Mouse (Mus musculus) G1E (cell line): ENCODE measurements around the gene Klf17. TPM values are rescaled to one million over a fixed set of nuclear protein-coding genes. Genes with fewer than 3 reads are reported as not detected.
"Not testable (repeated sequence)": the region's sequence is repeated elsewhere in the genome, so short reads cannot be mapped to it uniquely, and the experiment has no call there.

Experiments
- ATAC-seq: 2 replicates; pipeline ENCODE4 v1.8.0; 2016; ENCODE audit warnings: mild to moderate bottlenecking; ENCODE audit not compliant: insufficient number of reproducible peaks, poor library complexity, low FRiP score, severe bottlenecking; ENCODE audit errors: extremely low read depth
- DNase-seq: peaks from one replicate; pipeline ENCODE4 v3.0.0; 2012; ENCODE audit warnings: low spot score
- H3K27me3 ChIP-seq: 2 replicates; pipeline ENCODE4 v1.6.1; 2012; ENCODE audit warnings: mild to moderate bottlenecking, low read length, inconsistent platforms; ENCODE audit not compliant: insufficient read depth
- H3K36me3 ChIP-seq: replicated peaks from 2 replicates; pipeline ENCODE3; 2012; ENCODE audit warnings: mild to moderate bottlenecking, inconsistent platforms
- H3K4me1 ChIP-seq: 2 replicates; pipeline ENCODE4 v1.6.1; 2012; ENCODE audit warnings: low read depth, low read length, inconsistent platforms, mixed read lengths; ENCODE audit not compliant: insufficient read depth
- H3K4me3 ChIP-seq: 2 replicates; pipeline ENCODE4 v1.5.1; 2012; ENCODE audit warnings: low read depth, mild to moderate bottlenecking, inconsistent platforms, low read length, moderate library complexity, mixed read lengths
- H3K9me3 ChIP-seq: replicated peaks from 2 replicates; pipeline ENCODE4 v1.6.1; 2012; ENCODE audit warnings: inconsistent platforms
- CTCF ChIP-seq: IDR thresholded peaks from 2 replicates; pipeline ENCODE4 v1.5.1; 2012; ENCODE audit warnings: low read depth, low read length, inconsistent platforms, mixed read lengths
- GATA1 ChIP-seq: IDR thresholded peaks from 2 replicates; pipeline ENCODE4 v1.6.1; 2012; ENCODE audit warnings: borderline replicate concordance, low read length, inconsistent platforms, mixed read lengths
- GATA2 ChIP-seq: IDR thresholded peaks from 2 replicates; pipeline ENCODE4 v1.6.1; 2012; ENCODE audit warnings: low read depth, low read length, inconsistent platforms, borderline replicate concordance
- POLR2AphosphoS5 ChIP-seq: IDR thresholded peaks from 2 replicates; pipeline ENCODE4 v1.6.1; 2012; ENCODE audit warnings: low read depth, low read length, inconsistent platforms; ENCODE audit not compliant: insufficient replicate concordance
- TAL1 ChIP-seq: conservative IDR thresholded peaks from 2 replicates; pipeline ENCODE4 v1.6.1; 2012; ENCODE audit warnings: low read depth, low read length, inconsistent platforms, mixed read lengths
- polyA plus RNA-seq: library from polyadenylated mRNA; stranded (reverse); fragments of >175 nt; gene quantifications from 2 replicates; pipeline ENCODE4 v1.2.3, GENCODE M21; 2012
- total RNA-seq, 2 experiments: library from RNA; stranded (forward) in 1 of 2; stranded (reverse) in 1 of 2; fragments of 200-1000 nt in 1 of 2; fragments of >200 nt in 1 of 2; fragmentation: Nextera tagmentation in 1 of 2; gene quantifications; 2 replicates each; pipeline ENCODE4 v1.2.3; 2014 to 2017

The Klf17 gene
- total and polyA plus RNA-seq, 3 experiments: not detected

GRCm38 (mm10) chr4:117786963-117787362 is 21.5 kb upstream of the Klf17 start:
- ATAC-seq (no peak), DNase-seq (no peak)
- TF ChIP-seq GATA1: no peak
- TF ChIP-seq GATA2: no peak
- TF ChIP-seq TAL1: no peak
- no peak for TF ChIP-seq CTCF
- TF ChIP-seq POLR2AphosphoS5: no peak
- Histone ChIP-seq H3K4me1 (no peaks in the 10 kb centered on the region), H3K4me3 (no peak overlapping the region), H3K27me3 (peaks cover 18% of the 10 kb centered on the region), H3K36me3 (no peaks in the 10 kb centered on the region), H3K9me3 (peaks cover 2% of the 10 kb centered on the region)

GRCm38 (mm10) chr4:117782908-117783307 is 17.5 kb upstream of the Klf17 start:
- no peaks in the 10 kb centered on the region for H3K36me3 ChIP-seq
- DNase-seq (no peak), ATAC-seq (no peak)
- TF ChIP-seq POLR2AphosphoS5 (no peak), GATA2 (no peak), CTCF (no peak), TAL1 (no peak), GATA1 (no peak)
- no peaks in the 10 kb centered on the region for H3K4me1 ChIP-seq
- H3K4me3 ChIP-seq: no peak overlapping the region
- peaks cover 24% of the 10 kb centered on the region for H3K27me3 ChIP-seq
- H3K9me3 ChIP-seq: peaks cover 2% of the 10 kb centered on the region

- no peak for ATAC-seq
- no peak for DNase-seq
- peaks cover 9% of the 10 kb centered on the region for H3K4me1 ChIP-seq
- no peak overlapping the region for H3K4me3 ChIP-seq
- no peak for TF ChIP-seq TAL1
- no peaks in the 10 kb centered on the region for H3K9me3 ChIP-seq
- H3K27me3 ChIP-seq: peaks cover 6% of the 10 kb centered on the region
- no peaks in the 10 kb centered on the region for H3K36me3 ChIP-seq
Observed at GRCm38 (mm10) chr4:117772960-117773359, 7.5 kb upstream of the Klf17 start.

- Histone ChIP-seq H3K27me3 (no peaks in the 10 kb centered on the region; the same call in 1 of the 2 replicates), H3K9me3 (no peaks in the 10 kb centered on the region), H3K4me1 (peaks cover 9% of the 10 kb centered on the region; the same call in 1 of the 2 replicates), H3K4me3 (no peak overlapping the region), H3K36me3 (no peaks in the 10 kb centered on the region)
- DNase-seq (peak; percentile 8), ATAC-seq (no peak)
- TF ChIP-seq GATA2: no peak
- no peak for TF ChIP-seq POLR2AphosphoS5
- peak; percentile 17; the same call in 1 of the 2 replicates for TF ChIP-seq CTCF
Observed at GRCm38 (mm10) chr4:117770935-117771334, 5.5 kb upstream of the Klf17 start.

- TF ChIP-seq CTCF (no peak), POLR2AphosphoS5 (no peak)
- DNase-seq: no peak
- Histone ChIP-seq H3K9me3 (no peaks in the 10 kb centered on the region), H3K27me3 (peaks cover 13% of the 10 kb centered on the region), H3K36me3 (no peaks in the 10 kb centered on the region), H3K4me3 (no peak overlapping the region), H3K4me1 (no peaks in the 10 kb centered on the region)
- no peak for ATAC-seq
Observed at GRCm38 (mm10) chr4:117760151-117760550, 5.3 kb downstream of the Klf17 start.

- peaks cover 20% of the 10 kb centered on the region for H3K27me3 ChIP-seq
- H3K9me3 ChIP-seq, H3K4me1 ChIP-seq, ATAC-seq, H3K36me3 ChIP-seq, DNase-seq, H3K4me3 ChIP-seq: not testable (repeated sequence)
Observed at GRCm38 (mm10) chr4:117752469-117752868, 13.0 kb downstream of the Klf17 start.

GRCm38 (mm10) chr4:117737559-117737958 is 27.9 kb downstream of the Klf17 start:
- Histone ChIP-seq H3K4me1 (no peaks in the 10 kb centered on the region), H3K27me3 (peaks cover 21% of the 10 kb centered on the region), H3K9me3 (no peaks in the 10 kb centered on the region), H3K36me3 (no peaks in the 10 kb centered on the region), H3K4me3 (no peak overlapping the region)
- TF ChIP-seq TAL1 (no peak), POLR2AphosphoS5 (no peak), GATA2 (no peak), CTCF (no peak), GATA1 (no peak)
- ATAC-seq: no peak
- no peak for DNase-seq
